Mouse (Mus musculus) heart, postnatal 0 days (tissue): Measurements from ENCODE around the gene BC003965.

Experiments
- CTCF ChIP-seq: IDR thresholded peaks from 2 replicates; pipeline ENCODE4 v1.5.1; 2016; ENCODE audit warnings: antibody characterized with exemption, control low read depth, low read depth
- EP300 ChIP-seq: IDR thresholded peaks from 2 replicates; pipeline ENCODE4 v1.6.1; 2016; ENCODE audit warnings: antibody characterized with exemption, low read depth

GRCm38 (mm10) chr17:25184961-25185360, 607 bp downstream of the BC003965 start:
- TF ChIP-seq CTCF (no peak), EP300 (no peak)
